Mouse (Mus musculus) lung, postnatal 0 days (tissue): ENCODE data around the gene Gm28729. TPM values are rescaled to one million over a fixed set of nuclear protein-coding genes. Genes with fewer than 3 reads are reported as not detected.
A peak's percentile ranks its signal among the peaks of the same experiment; 100 is the strongest.
"Not testable (repeated sequence)": the region's sequence is repeated elsewhere in the genome, so short reads cannot be mapped to it uniquely, and the experiment has no call there.

Source experiments
- ATAC-seq: fragments of 200-750 bp; cut with Nextera tagmentation; 2 replicates; pipeline ENCODE4 v1.8.0; 2017; ENCODE audit warnings: moderate library complexity
- DNase-seq: peaks from one replicate; pipeline ENCODE4 v3.0.0-alpha.2; 2016; ENCODE audit warnings: low spot score
- H3K27ac ChIP-seq: fragments of 300-500 bp; sonication (generic); 2 replicates; pipeline ENCODE4 v1.5.1; 2014; ENCODE audit warnings: antibody characterized with exemption, mild to moderate bottlenecking, low read length, mixed read lengths
- H3K27me3 ChIP-seq: fragments of 300-500 bp; sonication (generic); replicated peaks from 2 replicates; pipeline ENCODE4 v1.6.1; 2014; ENCODE audit warnings: low read length, mixed read lengths; ENCODE audit not compliant: insufficient read depth
- H3K36me3 ChIP-seq: fragments of 300-500 bp; sonication (generic); 2 replicates; pipeline ENCODE4 v1.6.1; 2014; ENCODE audit warnings: low read length, mixed read lengths; ENCODE audit not compliant: insufficient read depth
- H3K4me1 ChIP-seq: fragments of 300-500 bp; sonication (generic); 2 replicates; pipeline ENCODE4 v1.6.1; 2014; ENCODE audit warnings: antibody characterized with exemption, low read depth, low read length, mixed read lengths; ENCODE audit not compliant: insufficient read depth
- H3K4me2 ChIP-seq: fragments of 300-500 bp; sonication (generic); replicated peaks from 2 replicates; pipeline ENCODE4 v1.6.1; 2014; ENCODE audit warnings: low read depth, mild to moderate bottlenecking, low read length, moderate library complexity, mixed read lengths
- H3K4me3 ChIP-seq: fragments of 300-500 bp; sonication (generic); 2 replicates; pipeline ENCODE4 v1.5.1; 2014; ENCODE audit warnings: low read depth, low read length
- H3K9ac ChIP-seq: fragments of 300-500 bp; sonication (generic); replicated peaks from 2 replicates; pipeline ENCODE4 v1.6.1; 2014; ENCODE audit warnings: low read depth, mild to moderate bottlenecking
- H3K9me3 ChIP-seq: fragments of 300-500 bp; sonication (generic); 2 replicates; pipeline ENCODE4 v1.6.1; 2016; ENCODE audit warnings: low read length, mixed read lengths
- CTCF ChIP-seq: IDR thresholded peaks from 2 replicates; pipeline ENCODE4 v1.5.1; 2016; ENCODE audit warnings: antibody characterized with exemption, mild to moderate bottlenecking
- EP300 ChIP-seq: IDR thresholded peaks from 2 replicates; pipeline ENCODE4 v1.6.1; 2016; ENCODE audit warnings: antibody characterized with exemption, mild to moderate bottlenecking, control low read depth
- WGBS: fragments of 180-500 bp; shearing (Covaris S2); extraction: QIAGEN DNeasy Blood & Tissue Kit; methylation state at CpG from one replicate; pipeline ENCODE4 v1.1.7; 2014; 5-methylcytosine and 5-hydroxymethylcytosine counted together
- polyA plus RNA-seq: library from polyadenylated mRNA; unstranded; fragments of >200 nt; fragmentation: Nextera tagmentation; extraction: Ambion mirVana; gene quantifications from 2 replicates; pipeline ENCODE4 v1.2.1, GENCODE M21; 2015

The Gm28729 gene
- polyA plus RNA-seq, 1 experiment from 2014 or later: 2.7 TPM

DNA sequence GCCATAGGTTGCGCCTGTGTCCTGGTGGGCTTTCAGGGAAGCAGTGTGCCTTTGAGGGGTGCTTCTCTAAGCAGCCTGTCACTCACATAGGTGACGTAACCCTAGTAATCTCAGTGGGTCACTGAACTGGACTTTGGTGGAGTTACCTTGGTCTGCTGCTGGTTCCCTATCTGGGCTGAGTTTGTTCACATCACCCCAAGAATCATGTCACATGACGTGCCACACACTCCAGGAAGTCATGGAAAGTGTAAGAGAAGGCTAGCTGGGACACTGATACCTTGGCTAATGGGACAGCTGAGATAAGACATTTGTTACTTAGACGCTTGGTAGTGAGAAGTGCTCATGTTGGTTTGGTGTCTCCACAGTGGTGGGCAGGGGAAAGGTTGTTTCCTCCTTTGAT lies 947 bp upstream of the Gm28729 start:
- H3K36me3 ChIP-seq: no peaks in the 10 kb centered on the region
- H3K27me3 ChIP-seq: no peaks in the 10 kb centered on the region
- DNase-seq (no peak), ATAC-seq (no peak)
- TF ChIP-seq EP300 (no peak), CTCF (no peak)
- H3K4me2 ChIP-seq: no peak overlapping the region
- 77% methylated on average over 4 of the region's 4 CpGs for WGBS
- no peaks in the 10 kb centered on the region; the same call in 1 of the 2 replicates for H3K4me1 ChIP-seq
- no peaks in the 10 kb centered on the region for H3K9me3 ChIP-seq
- no peak overlapping the region for H3K27ac ChIP-seq
- H3K9ac ChIP-seq: no peak overlapping the region
- H3K4me3 ChIP-seq: no peak overlapping the region

DNA sequence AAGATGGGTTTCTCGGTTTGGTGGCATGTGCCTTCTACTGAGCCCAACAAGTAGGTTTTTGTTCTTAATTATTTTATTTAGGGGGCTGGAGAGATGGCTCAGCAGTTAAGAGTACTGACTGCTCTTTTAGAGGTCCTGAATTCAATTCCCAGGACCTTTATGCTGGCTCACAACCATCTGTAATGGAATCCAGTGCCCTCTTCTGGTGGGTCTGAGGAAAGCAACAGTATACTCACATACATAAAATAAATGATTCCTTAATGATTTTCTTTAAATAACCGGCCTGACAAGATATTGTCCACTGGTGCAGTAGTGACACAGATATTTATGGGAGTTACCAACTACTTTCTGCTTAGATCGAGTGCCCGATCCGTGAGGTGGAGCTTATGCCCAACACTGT lies 1.9 kb downstream of the Gm28729 start:
- H3K9ac ChIP-seq: no peak overlapping the region
- TF ChIP-seq EP300 (no peak), CTCF (0 out of 2 replicates have a peak, but pooled peaks have one; percentile 11)
- H3K9me3 ChIP-seq: no peaks in the 10 kb centered on the region
- H3K4me1 ChIP-seq: no peaks in the 10 kb centered on the region
- H3K4me2 ChIP-seq: no peak overlapping the region
- ATAC-seq: no peak
- no peaks in the 10 kb centered on the region for H3K36me3 ChIP-seq
- no peak overlapping the region for H3K27ac ChIP-seq
- DNase-seq: no peak
- WGBS: 87% methylated on average over 5 of the region's 5 CpGs
- no peak overlapping the region for H3K4me3 ChIP-seq
- no peaks in the 10 kb centered on the region for H3K27me3 ChIP-seq

DNA sequence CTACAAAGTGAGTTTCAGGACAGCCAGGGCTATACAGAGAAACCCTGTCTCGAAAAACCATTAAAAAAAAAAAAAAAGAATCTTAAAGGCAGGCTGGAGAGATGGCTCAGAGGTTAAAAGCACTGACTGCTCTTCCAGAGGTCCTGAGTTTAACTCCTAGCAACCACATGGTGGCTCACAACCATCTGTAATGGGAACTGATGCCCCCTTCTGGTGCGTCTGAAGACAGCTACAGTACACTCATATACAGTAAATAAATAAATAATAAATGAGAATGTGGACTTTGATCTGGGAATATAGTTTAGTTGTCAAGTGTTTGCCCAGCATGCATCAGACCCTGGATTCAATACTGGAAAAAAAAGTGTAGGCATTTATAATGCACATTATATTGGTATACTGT lies 3.5 kb downstream of the Gm28729 start:
- H3K9ac ChIP-seq, H3K4me2 ChIP-seq, H3K9me3 ChIP-seq, DNase-seq, ATAC-seq, H3K27me3 ChIP-seq, H3K27ac ChIP-seq, H3K4me3 ChIP-seq, H3K4me1 ChIP-seq, H3K36me3 ChIP-seq: not testable (repeated sequence)
- WGBS: 77% methylated on average over 2 of the region's 2 CpGs
- peak; percentile 34; the same call in 1 of the 2 replicates for TF ChIP-seq CTCF

DNA sequence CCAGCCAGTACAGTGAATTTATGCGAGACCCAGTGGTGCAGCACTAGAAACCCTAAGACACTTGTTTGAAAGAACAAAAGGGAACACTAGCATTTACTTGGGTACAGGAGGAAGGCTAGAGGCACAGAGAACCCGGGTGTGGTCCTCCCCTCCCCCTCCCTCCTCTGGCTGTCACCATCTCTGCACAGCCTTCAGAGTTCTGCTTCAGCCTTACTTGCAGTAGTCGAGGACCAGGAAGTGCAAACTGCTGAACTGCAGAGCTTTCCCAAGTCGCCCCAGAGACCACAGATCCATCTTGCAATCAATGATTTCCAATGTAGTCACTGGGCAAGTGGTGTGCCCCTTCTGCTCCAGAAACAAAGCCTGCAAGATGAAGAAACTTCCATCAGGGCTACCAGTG lies 7.6 kb downstream of the Gm28729 start:
- Histone ChIP-seq H3K9ac (no peak overlapping the region), H3K4me1 (no peaks in the 10 kb centered on the region), H3K4me3 (no peak overlapping the region), H3K4me2 (no peak overlapping the region), H3K27ac (no peak overlapping the region), H3K9me3 (no peaks in the 10 kb centered on the region), H3K36me3 (no peaks in the 10 kb centered on the region), H3K27me3 (no peaks in the 10 kb centered on the region)
- TF ChIP-seq EP300: no peak
- TF ChIP-seq CTCF: no peak
- DNase-seq (no peak), ATAC-seq (no peak)
- WGBS: 26% methylated on average over 4 of the region's 4 CpGs

DNA sequence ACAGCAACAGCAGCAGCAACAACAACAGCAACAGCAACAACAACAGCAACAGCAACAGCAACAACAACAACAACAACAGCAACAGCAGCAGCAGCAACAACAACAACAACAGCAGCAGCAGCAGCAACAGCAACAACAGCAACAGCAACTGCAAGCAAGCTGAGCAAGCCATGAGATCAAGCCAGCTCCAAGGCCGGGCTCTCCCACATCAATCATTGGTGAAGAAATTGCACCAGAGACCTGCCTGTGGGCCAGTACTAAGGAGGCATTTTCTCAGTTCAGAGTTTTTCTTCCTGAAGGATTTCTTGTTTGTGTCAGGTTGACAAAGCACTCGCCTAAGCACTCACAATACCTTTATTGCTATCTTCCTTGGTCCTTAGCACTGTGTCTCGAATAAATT lies 8.3 kb downstream of the Gm28729 start:
- TF ChIP-seq EP300 (no peak), CTCF (no peak)
- no peaks in the 10 kb centered on the region for H3K4me1 ChIP-seq
- WGBS: 52% methylated on average over 3 of the region's 3 CpGs
- no peak overlapping the region for H3K4me3 ChIP-seq
- H3K9ac ChIP-seq: no peak overlapping the region
- H3K9me3 ChIP-seq: no peaks in the 10 kb centered on the region
- DNase-seq: no peak
- H3K27ac ChIP-seq: no peak overlapping the region
- H3K27me3 ChIP-seq: no peaks in the 10 kb centered on the region
- no peaks in the 10 kb centered on the region for H3K36me3 ChIP-seq
- ATAC-seq: no peak
- no peak overlapping the region for H3K4me2 ChIP-seq

DNA sequence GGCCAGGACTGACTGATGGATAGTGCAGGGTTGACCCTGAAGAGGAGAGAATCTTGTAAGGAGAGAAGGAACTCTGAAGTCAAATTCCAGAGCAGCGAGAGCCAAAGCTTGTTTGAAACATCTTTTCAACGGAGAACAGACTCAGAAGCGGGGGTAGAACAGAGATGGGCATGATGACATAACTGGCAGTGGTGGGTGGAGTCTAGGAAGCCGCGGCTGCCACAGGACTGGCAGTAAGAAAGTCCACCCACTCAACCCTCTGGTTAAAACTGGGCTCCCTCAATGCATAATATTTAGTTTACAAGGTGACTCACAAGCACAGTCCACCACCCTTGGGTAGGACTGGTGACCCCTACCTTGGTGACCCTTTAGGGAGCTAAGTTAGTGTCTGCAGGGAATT lies 9.3 kb downstream of the Gm28729 start:
- Histone ChIP-seq H3K27me3 (no peaks in the 10 kb centered on the region), H3K4me1 (no peaks in the 10 kb centered on the region), H3K9ac (no peak overlapping the region), H3K27ac (no peak overlapping the region), H3K36me3 (no peaks in the 10 kb centered on the region), H3K4me3 (no peak overlapping the region), H3K4me2 (no peak overlapping the region), H3K9me3 (no peaks in the 10 kb centered on the region)
- WGBS: 82% methylated on average over 5 of the region's 5 CpGs
- ATAC-seq (no peak), DNase-seq (no peak)
- TF ChIP-seq CTCF (no peak), EP300 (no peak)

DNA sequence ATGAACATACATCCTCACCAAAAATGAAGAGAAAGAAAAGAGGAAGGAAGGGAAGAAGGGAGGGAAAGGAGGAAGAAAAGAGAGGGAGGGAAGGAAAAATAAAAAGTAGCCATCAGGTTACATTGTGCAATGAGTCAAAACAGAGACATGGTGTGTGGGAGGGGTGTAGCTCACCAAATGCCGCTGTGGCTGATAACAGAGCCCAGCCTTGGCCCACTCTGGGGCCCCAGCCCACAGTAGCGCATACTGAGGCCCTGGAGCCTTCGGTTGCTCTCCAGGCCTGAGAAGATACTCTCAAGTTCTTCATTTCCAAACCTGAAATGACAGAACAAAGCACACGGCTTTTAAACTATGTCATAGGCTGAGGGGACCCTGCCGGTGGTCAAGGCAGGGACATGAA lies 10.8 kb downstream of the Gm28729 start:
- Histone ChIP-seq H3K4me3 (no peak overlapping the region), H3K9me3 (no peaks in the 10 kb centered on the region), H3K36me3 (no peaks in the 10 kb centered on the region), H3K4me2 (no peak overlapping the region), H3K4me1 (no peaks in the 10 kb centered on the region), H3K9ac (no peak overlapping the region), H3K27ac (no peak overlapping the region), H3K27me3 (no peaks in the 10 kb centered on the region)
- TF ChIP-seq EP300: no peak
- WGBS: 65% methylated on average over 5 of the region's 5 CpGs
- ATAC-seq (no peak), DNase-seq (no peak)
